Mouse (Mus musculus) T-helper 17 cell (primary cell): ENCODE results near the gene Gm21876.
"Not testable (repeated sequence)": the region's sequence is repeated elsewhere in the genome, so short reads cannot be mapped to it uniquely, and the experiment has no call there.

ENCODE experiments used
- in situ Hi-C, 2 experiments: fragments of 300-600 bp; cut with MboI, MseI; formaldehyde crosslinking; loops; 1 replicate in 1 of 2; 2 replicates in 1 of 2; pipeline ENCODE4 v1.15.1; 2025; ENCODE audit warnings: high pct_unique_total_duplicates in 2 of 2

Gene Gm21876

DNA sequence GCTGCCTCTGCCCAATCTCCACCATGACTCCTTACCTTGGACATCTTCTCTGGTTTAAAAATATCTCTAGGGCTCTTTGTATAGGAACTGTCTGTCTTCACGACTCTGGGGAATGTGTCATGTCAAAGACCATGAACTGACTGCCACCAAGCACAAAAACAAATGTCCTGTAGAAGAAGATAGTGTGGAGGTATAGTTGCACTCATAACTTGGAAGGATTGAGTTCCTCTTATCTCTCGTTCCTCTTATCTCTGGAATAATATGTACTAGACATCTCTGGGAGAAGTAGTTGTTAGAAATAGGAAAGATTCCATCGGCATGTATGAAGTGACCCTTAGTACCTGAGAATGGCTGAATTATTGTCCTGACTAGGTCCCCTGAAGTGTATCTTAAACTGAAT, at the start of gene Gm21876:
Gene Gm21876, minus strand, starts transcription at position 101 of the 400 bp plus-strand sequence.
- in situ Hi-C loops, result no loop called here

GRCm38 (mm10) chrX:21220422-21220821, 45.0 kb upstream of the Gm21876 start:
- in situ Hi-C loops, result no loop called here

DNA sequence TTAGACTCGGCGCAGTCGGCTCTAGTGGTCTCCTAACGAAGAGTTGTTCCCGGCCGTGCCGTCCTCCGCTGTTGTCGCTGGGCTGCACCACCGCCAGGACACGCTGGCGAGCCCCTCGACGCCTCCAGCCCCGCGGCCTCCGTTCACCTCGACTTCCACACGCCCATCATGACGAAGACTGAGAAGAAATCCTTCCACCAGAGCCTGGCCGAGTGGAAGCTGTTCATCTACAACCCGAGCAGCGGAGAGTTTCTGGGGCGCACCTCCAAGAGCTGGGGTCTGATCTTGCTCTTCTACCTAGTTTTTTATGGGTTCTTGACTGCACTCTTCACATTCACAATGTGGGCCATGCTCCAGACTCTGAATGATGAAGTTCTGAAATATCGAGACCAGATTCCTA, 28.8 kb downstream of the Gm21876 start:
- in situ Hi-C loops, result not testable (repeated sequence)
